Mouse (Mus musculus): ENCODE measurements around the gene Zc3h15. TPM values are rescaled to one million over a fixed set of nuclear protein-coding genes. Genes with fewer than 3 reads are reported as not detected.
"Not testable (repeated sequence)": the region's sequence is repeated elsewhere in the genome, so short reads cannot be mapped to it uniquely, and the experiment has no call there.

Zc3h15 gene
- polyA plus RNA-seq, 1 experiment from 2014 or later = 171 TPM

GRCm38 (mm10) chr2:83695345-83696247 is 51.4 kb downstream of the Zc3h15 start:
- H3K27ac ChIP-seq (replicated peaks; ENCODE audit: low read depth, low read length) = no peak overlapping the region
- no peak for ATAC-seq (ENCODE audit: low FRiP score, low TSS enrichment)
- H3K4me3 ChIP-seq (replicated peaks; ENCODE audit: low read depth, low read length) = no peak overlapping the region
- no peaks in the 10 kb centered on the region for H3K9me3 ChIP-seq (ENCODE audit: control insufficient read depth, low read length)
- H3K27me3 ChIP-seq (ENCODE audit: control insufficient read depth, insufficient read depth, low read length) = no peaks in the 10 kb centered on the region
- DNase-seq = no peak
- H3K4me1 ChIP-seq (ENCODE audit: control insufficient read depth, insufficient read depth, low read length) = no peaks in the 10 kb centered on the region
- H3K36me3 ChIP-seq (ENCODE audit: control insufficient read depth, insufficient read depth, low read length) = no peaks in the 10 kb centered on the region
- H3K9ac ChIP-seq (replicated peaks; ENCODE audit: low read length) = no peak overlapping the region
- WGBS = 81% methylated on average over 11 of the region's 11 CpGs
- no peak overlapping the region for H3K4me2 ChIP-seq (ENCODE audit: low read length)

GRCm38 (mm10) chr2:83698484-83698883 is 54.2 kb downstream of the Zc3h15 start:
- ATAC-seq (ENCODE audit: low FRiP score, low TSS enrichment) = no peak
- Histone ChIP-seq H3K4me3 (replicated peaks; ENCODE audit: low read depth, low read length) (no peak overlapping the region), H3K9me3 (ENCODE audit: control insufficient read depth, low read length) (no peaks in the 10 kb centered on the region), H3K4me2 (ENCODE audit: low read length) (no peak overlapping the region), H3K36me3 (ENCODE audit: control insufficient read depth, insufficient read depth, low read length) (no peaks in the 10 kb centered on the region), H3K27ac (replicated peaks; ENCODE audit: low read depth, low read length) (no peak overlapping the region), H3K27me3 (ENCODE audit: control insufficient read depth, insufficient read depth, low read length) (no peaks in the 10 kb centered on the region), H3K4me1 (ENCODE audit: control insufficient read depth, insufficient read depth, low read length) (no peaks in the 10 kb centered on the region), H3K9ac (replicated peaks; ENCODE audit: low read length) (no peak overlapping the region)
- DNase-seq = no peak
- 73% methylated on average over 1 of the region's 1 CpGs for WGBS

GRCm38 (mm10) chr2:83699324-83699723 is 55.1 kb downstream of the Zc3h15 start:
- H3K9me3 ChIP-seq (ENCODE audit: control insufficient read depth, low read length) = no peaks in the 10 kb centered on the region
- H3K4me1 ChIP-seq (ENCODE audit: control insufficient read depth, insufficient read depth, low read length) = no peaks in the 10 kb centered on the region
- no peak for DNase-seq
- ATAC-seq (ENCODE audit: low FRiP score, low TSS enrichment) = no peak
- H3K4me3 ChIP-seq (replicated peaks; ENCODE audit: low read depth, low read length) = no peak overlapping the region
- no peak overlapping the region for H3K4me2 ChIP-seq (ENCODE audit: low read length)
- no peaks in the 10 kb centered on the region for H3K27me3 ChIP-seq (ENCODE audit: control insufficient read depth, insufficient read depth, low read length)
- no peaks in the 10 kb centered on the region for H3K36me3 ChIP-seq (ENCODE audit: control insufficient read depth, insufficient read depth, low read length)
- WGBS = 42% methylated on average over 1 of the region's 1 CpGs
- no peak overlapping the region for H3K27ac ChIP-seq (replicated peaks; ENCODE audit: low read depth, low read length)
- H3K9ac ChIP-seq (replicated peaks; ENCODE audit: low read length) = no peak overlapping the region

GRCm38 (mm10) chr2:83700667-83701066 is 56.4 kb downstream of the Zc3h15 start:
- Histone ChIP-seq H3K9me3 (ENCODE audit: control insufficient read depth, low read length) (no peaks in the 10 kb centered on the region), H3K9ac (replicated peaks; ENCODE audit: low read length) (no peak overlapping the region), H3K36me3 (ENCODE audit: control insufficient read depth, insufficient read depth, low read length) (no peaks in the 10 kb centered on the region), H3K4me2 (ENCODE audit: low read length) (no peak overlapping the region), H3K27ac (replicated peaks; ENCODE audit: low read depth, low read length) (no peak overlapping the region), H3K4me1 (ENCODE audit: control insufficient read depth, insufficient read depth, low read length) (no peaks in the 10 kb centered on the region), H3K27me3 (ENCODE audit: control insufficient read depth, insufficient read depth, low read length) (no peaks in the 10 kb centered on the region), H3K4me3 (replicated peaks; ENCODE audit: low read depth, low read length) (no peak overlapping the region)
- no peak for ATAC-seq (ENCODE audit: low FRiP score, low TSS enrichment)
- 86% methylated on average over 4 of the region's 4 CpGs for WGBS
- DNase-seq = no peak

GRCm38 (mm10) chr2:83702411-83702810 is 58.2 kb downstream of the Zc3h15 start:
- DNase-seq (no peak), ATAC-seq (ENCODE audit: low FRiP score, low TSS enrichment) (no peak)
- Histone ChIP-seq H3K4me3 (replicated peaks; ENCODE audit: low read depth, low read length) (no peak overlapping the region), H3K4me2 (ENCODE audit: low read length) (no peak overlapping the region), H3K27ac (replicated peaks; ENCODE audit: low read depth, low read length) (no peak overlapping the region), H3K9ac (replicated peaks; ENCODE audit: low read length) (no peak overlapping the region), H3K27me3 (ENCODE audit: control insufficient read depth, insufficient read depth, low read length) (no peaks in the 10 kb centered on the region), H3K4me1 (ENCODE audit: control insufficient read depth, insufficient read depth, low read length) (no peaks in the 10 kb centered on the region), H3K36me3 (ENCODE audit: control insufficient read depth, insufficient read depth, low read length) (no peaks in the 10 kb centered on the region), H3K9me3 (ENCODE audit: control insufficient read depth, low read length) (no peaks in the 10 kb centered on the region)
- 88% methylated on average over 7 of the region's 7 CpGs for WGBS

- no peak for ATAC-seq (ENCODE audit: low FRiP score, low TSS enrichment)
Measured at GRCm38 (mm10) chr2:83705580-83706158, 61.4 kb downstream of the Zc3h15 start.

GRCm38 (mm10) chr2:83709896-83710524 is 65.8 kb downstream of the Zc3h15 start:
- H3K4me1 ChIP-seq (ENCODE audit: control insufficient read depth, insufficient read depth, low read length) = no peaks in the 10 kb centered on the region
- H3K4me2 ChIP-seq (ENCODE audit: low read length) = no peak overlapping the region
- H3K4me3 ChIP-seq (replicated peaks; ENCODE audit: low read depth, low read length) = no peak overlapping the region
- no peak overlapping the region for H3K9ac ChIP-seq (replicated peaks; ENCODE audit: low read length)
- H3K36me3 ChIP-seq (ENCODE audit: control insufficient read depth, insufficient read depth, low read length) = no peaks in the 10 kb centered on the region
- DNase-seq (no peak), ATAC-seq (ENCODE audit: low FRiP score, low TSS enrichment) (no peak)
- no peaks in the 10 kb centered on the region for H3K27me3 ChIP-seq (ENCODE audit: control insufficient read depth, insufficient read depth, low read length)
- no peaks in the 10 kb centered on the region for H3K9me3 ChIP-seq (ENCODE audit: control insufficient read depth, low read length)
- 84% methylated on average over 11 of the region's 11 CpGs for WGBS
- no peak overlapping the region for H3K27ac ChIP-seq (replicated peaks; ENCODE audit: low read depth, low read length)

More at GRCm38 (mm10) chr2:83705580-83706158, 61.4 kb downstream of the Zc3h15 start:
- Histone ChIP-seq H3K36me3 (ENCODE audit: control insufficient read depth, insufficient read depth, low read length) (no peaks in the 10 kb centered on the region), H3K4me3 (replicated peaks; ENCODE audit: low read depth, low read length) (no peak overlapping the region), H3K9me3 (ENCODE audit: control insufficient read depth, low read length) (no peaks in the 10 kb centered on the region), H3K9ac (replicated peaks; ENCODE audit: low read length) (no peak overlapping the region), H3K4me1 (ENCODE audit: control insufficient read depth, insufficient read depth, low read length) (no peaks in the 10 kb centered on the region), H3K27me3 (ENCODE audit: control insufficient read depth, insufficient read depth, low read length) (no peaks in the 10 kb centered on the region), H3K27ac (replicated peaks; ENCODE audit: low read depth, low read length) (no peak overlapping the region), H3K4me2 (ENCODE audit: low read length) (no peak overlapping the region)
- WGBS = 92% methylated on average over 9 of the region's 9 CpGs
- DNase-seq = no peak

- H3K4me3 ChIP-seq (replicated peaks; ENCODE audit: low read depth, low read length); H3K4me1 ChIP-seq (ENCODE audit: control insufficient read depth, insufficient read depth, low read length); H3K4me2 ChIP-seq (ENCODE audit: low read length); H3K36me3 ChIP-seq (ENCODE audit: control insufficient read depth, insufficient read depth, low read length); ATAC-seq (ENCODE audit: low FRiP score, low TSS enrichment); H3K27ac ChIP-seq (replicated peaks; ENCODE audit: low read depth, low read length); H3K9ac ChIP-seq (replicated peaks; ENCODE audit: low read length); DNase-seq; H3K9me3 ChIP-seq (ENCODE audit: control insufficient read depth, low read length); H3K27me3 ChIP-seq (ENCODE audit: control insufficient read depth, insufficient read depth, low read length): not testable (repeated sequence)
- 83% methylated on average over 7 of the region's 7 CpGs for WGBS
Measured at GRCm38 (mm10) chr2:83713281-83713680, 69.0 kb downstream of the Zc3h15 start.

All from midbrain, embryonic 14.5 days (tissue).